In the genomic region with DNA sequence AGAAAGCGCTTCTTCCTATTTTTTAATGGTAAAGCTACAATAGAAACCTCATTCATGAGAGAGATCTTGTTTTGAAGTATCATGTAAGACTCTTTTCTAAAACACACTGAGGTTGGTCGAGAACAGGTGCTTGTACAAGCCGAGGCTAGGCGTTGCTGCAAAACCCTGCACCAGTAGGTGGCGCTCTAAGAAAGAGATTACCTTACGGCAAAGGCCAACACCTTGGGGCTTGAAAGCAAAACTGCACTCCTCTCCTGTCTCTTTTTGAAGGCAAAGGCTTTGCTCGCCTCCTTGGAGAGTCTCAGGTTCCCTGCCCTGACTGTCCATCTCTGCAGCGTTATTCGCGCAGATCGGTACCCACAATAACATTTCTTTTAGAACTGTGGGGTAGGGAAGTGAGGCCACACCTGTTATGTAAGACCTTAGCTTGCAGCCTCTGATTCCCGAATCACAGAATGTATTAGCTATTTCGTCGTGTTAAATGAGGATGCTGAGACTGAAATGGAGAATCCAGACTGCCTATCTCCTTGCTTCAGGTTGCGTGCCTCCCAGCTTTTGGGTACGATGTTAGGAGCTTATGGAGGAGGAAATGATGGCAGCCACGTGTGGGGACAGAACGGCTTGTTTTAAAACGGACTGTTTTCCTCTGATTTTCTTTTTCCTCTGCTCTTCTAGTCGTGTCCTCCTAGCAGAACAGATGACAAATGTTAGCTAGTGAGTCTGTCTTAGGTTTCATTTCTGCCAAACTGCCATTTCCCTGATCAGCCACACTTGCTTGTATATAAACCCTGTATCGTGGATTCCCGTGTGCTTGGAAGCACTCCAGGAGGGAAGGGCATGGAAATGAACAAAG, we compare ENCODE assay signal across 7 mouse cellular contexts. TPM values are rescaled to one million over a fixed set of nuclear protein-coding genes. Genes with fewer than 3 reads are reported as not detected.
DNase-seq lines count a peak whose midpoint lies in the region; ATAC-seq lines count a peak whose summit lies in the region.

No protein-coding gene starts in this region.

- 28% methylated on average over 22 of the region's 22 CpGs for WGBS in intestine, embryonic 16.5 days
- 35% methylated on average over 22 of the region's 22 CpGs for WGBS in midbrain, embryonic 14.5 days

- peak overlapping the region; percentile 16; the same call in 1 of the 2 replicates for H3K4me2 ChIP-seq in intestine, embryonic 16.5 days (ENCODE audit: low read depth, low read length)
- H3K4me2 ChIP-seq in midbrain, embryonic 14.5 days (ENCODE audit: low read length) = peak overlapping the region; percentile 27; the same call in 1 of the 2 replicates

- no peak overlapping the region for H3K4me3 ChIP-seq in intestine, embryonic 16.5 days (ENCODE audit: low read length)
- H3K4me3 ChIP-seq in midbrain, embryonic 14.5 days (replicated peaks; ENCODE audit: low read depth, low read length) = no peak overlapping the region

- intact Hi-C loops in gastrocnemius, postnatal 36 days (cut with DNase I) = loop anchor here (1.0 kb wide), 2 partner anchors 404 to 430 kb away; no protein-coding TSS in a partner anchor
- intact Hi-C loops in left cerebral cortex, postnatal 4 days (cut with DNase I) = loop anchor here (10.0 kb wide), 1 partner anchor 404 kb away; no protein-coding TSS in a partner anchor

- ATAC-seq in intestine, embryonic 16.5 days = no peak
- 0 out of 2 replicates have a peak, but pooled peaks have one; percentile 48 for ATAC-seq in midbrain, embryonic 14.5 days (ENCODE audit: low FRiP score, low TSS enrichment)

- no peaks in the 10 kb centered on the region for H3K27me3 ChIP-seq in intestine, embryonic 16.5 days (replicated peaks; ENCODE audit: control insufficient read depth, insufficient read depth, low read length)
- H3K27me3 ChIP-seq in midbrain, embryonic 14.5 days (ENCODE audit: control insufficient read depth, insufficient read depth, low read length) = no peaks in the 10 kb centered on the region

- H3K9ac ChIP-seq in intestine, embryonic 16.5 days (ENCODE audit: low read depth, low read length) = no peak overlapping the region
- H3K9ac ChIP-seq in midbrain, embryonic 14.5 days (replicated peaks; ENCODE audit: low read length) = no peak overlapping the region

- no peak overlapping the region for H3K27ac ChIP-seq in intestine, embryonic 16.5 days (ENCODE audit: low read length)
- H3K27ac ChIP-seq in midbrain, embryonic 14.5 days (replicated peaks; ENCODE audit: low read depth, low read length) = no peak overlapping the region

- no peaks in the 10 kb centered on the region for H3K9me3 ChIP-seq in intestine, embryonic 16.5 days (ENCODE audit: control insufficient read depth, low read length)
- no peaks in the 10 kb centered on the region for H3K9me3 ChIP-seq in midbrain, embryonic 14.5 days (ENCODE audit: control insufficient read depth, low read length)

- no peaks in the 10 kb centered on the region for H3K36me3 ChIP-seq in intestine, embryonic 16.5 days (ENCODE audit: control insufficient read depth, insufficient read depth, low read length)
- no peaks in the 10 kb centered on the region for H3K36me3 ChIP-seq in midbrain, embryonic 14.5 days (ENCODE audit: control insufficient read depth, insufficient read depth, low read length)

- DNase-seq in adrenal gland, adult 2 months = peak; percentile 82
- DNase-seq in embryo, embryonic 10 days (ENCODE audit: low spot score) = peak; percentile 93
- DNase-seq in gastrocnemius, postnatal 36 days = peak; percentile 59 to 67
- peak; percentile 91 for DNase-seq in left cerebral cortex, postnatal 4 days
- peak; percentile 98 for DNase-seq in midbrain, embryonic 14.5 days
- peak; percentile 21 to 77 for DNase-seq in spleen, adult 18-20 months

- no peaks in the 10 kb centered on the region for H3K4me1 ChIP-seq in intestine, embryonic 16.5 days (ENCODE audit: control insufficient read depth, insufficient read depth, low read length)
- H3K4me1 ChIP-seq in midbrain, embryonic 14.5 days (ENCODE audit: control insufficient read depth, insufficient read depth, low read length) = no peaks in the 10 kb centered on the region; the same call in 1 of the 2 replicates

RNA-seq across cellular contexts. Expression of gene Cry1, which starts 36.3 kb away (rescaled TPM):
- total RNA-seq in adrenal gland, adult 2 months (2021) = 1 to 10 TPM; 7.7 to 9.1 TPM
- polyA plus RNA-seq in adrenal gland, adult 2 months (2012; rRNA removed) = 3.9 and 5.8 TPM in 2 replicates
- 1 to 10 TPM; 8.3 to 8.6 TPM for total RNA-seq in gastrocnemius, postnatal 36 days (2021)
- 23.9 and 24.0 TPM in 2 replicates for polyA plus RNA-seq in intestine, embryonic 16.5 days (2015; fragmentation: Nextera tagmentation; extraction: Ambion mirVana)
- total RNA-seq in left cerebral cortex, postnatal 4 days (2021) = 10 to 100 TPM; 23.9 to 26.6 TPM
- polyA plus RNA-seq in midbrain, embryonic 14.5 days (2014; fragmentation: Nextera tagmentation; extraction: Ambion mirVana) = 26.1 and 40.3 TPM in 2 replicates
